In the genomic region with DNA sequence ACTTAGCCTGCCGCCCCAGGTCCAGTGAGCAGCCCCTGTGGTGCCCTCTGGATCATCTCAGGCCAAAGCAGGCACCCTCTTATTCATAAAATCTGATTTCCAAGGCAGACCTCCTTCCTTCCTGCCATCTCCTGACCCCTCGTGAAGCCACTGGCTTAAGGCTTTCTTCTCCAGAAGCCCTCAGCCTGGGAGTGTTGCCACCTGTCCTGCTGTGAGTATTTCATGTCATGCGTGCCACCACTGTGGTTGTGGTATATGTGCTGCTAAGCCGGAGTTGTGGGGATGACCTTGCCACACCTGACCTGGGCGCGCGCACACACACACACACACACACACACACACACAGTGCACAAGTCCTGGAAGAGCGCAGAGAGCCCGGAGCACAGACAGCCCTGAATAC, we compare ENCODE assay signal across 18 mouse cellular contexts.
A peak's percentile ranks its signal among the peaks of the same experiment; 100 is the strongest.
DNase-seq lines count a peak whose midpoint lies in the region; ATAC-seq lines count a peak whose summit lies in the region.
"Had no signal": no experiment of that assay in that cellular context is flagged by ENCODE, and none has a peak within 500 bp of the region (broad histone marks: within the 10 kb centered on the region; RNA-seq: fewer than 3 reads in every experiment).

No protein-coding gene starts in this region.

- H3K4me3 ChIP-seq in midbrain, embryonic 11.5 days (ENCODE audit: low read depth, low read length) = no peak overlapping the region
- H3K4me3 ChIP-seq in midbrain, embryonic 10.5 days = no peak overlapping the region
- H3K4me3 ChIP-seq in hindbrain, embryonic 12.5 days = no peak overlapping the region
- no peak overlapping the region for H3K4me3 ChIP-seq in midbrain, embryonic 13.5 days (replicated peaks)
- H3K4me3 ChIP-seq: heart, embryonic 13.5 days; liver, embryonic 13.5 days; lung, embryonic 15.5 days had no signal

- H3K36me3 ChIP-seq in midbrain, embryonic 11.5 days (ENCODE audit: control insufficient read depth, insufficient read depth, low read length) = no peaks in the 10 kb centered on the region
- H3K36me3 ChIP-seq in midbrain, embryonic 10.5 days = no peaks in the 10 kb centered on the region
- H3K36me3 ChIP-seq in hindbrain, embryonic 12.5 days = no peaks in the 10 kb centered on the region
- no peaks in the 10 kb centered on the region for H3K36me3 ChIP-seq in midbrain, embryonic 13.5 days
- H3K36me3 ChIP-seq: G1E; heart, embryonic 13.5 days; liver, embryonic 13.5 days; lung, embryonic 15.5 days had no signal

- no peaks in the 10 kb centered on the region; the same call in 1 of the 2 replicates for H3K27me3 ChIP-seq in midbrain, embryonic 11.5 days (ENCODE audit: control insufficient read depth, insufficient read depth, low read length)
- peaks cover 47% of the 10 kb centered on the region for H3K27me3 ChIP-seq in midbrain, embryonic 10.5 days (ENCODE audit: low read depth, poor library complexity, severe bottlenecking)
- no peaks in the 10 kb centered on the region; the same call in 1 of the 2 replicates for H3K27me3 ChIP-seq in hindbrain, embryonic 12.5 days
- H3K27me3 ChIP-seq in midbrain, embryonic 13.5 days = no peaks in the 10 kb centered on the region
- H3K27me3 ChIP-seq: liver, embryonic 13.5 days; lung, embryonic 15.5 days had no signal

- H3K27ac ChIP-seq in midbrain, embryonic 11.5 days (ENCODE audit: low read depth, low read length) = peak overlapping the region; percentile 40
- no peak overlapping the region; the same call in 1 of the 2 replicates for H3K27ac ChIP-seq in midbrain, embryonic 10.5 days (replicated peaks)
- H3K27ac ChIP-seq in hindbrain, embryonic 12.5 days = peak overlapping the region; percentile 76
- H3K27ac ChIP-seq in midbrain, embryonic 13.5 days = peak overlapping the region; percentile 82
- H3K27ac ChIP-seq: heart, embryonic 13.5 days; kidney, postnatal 0 days; liver, embryonic 13.5 days; lung, embryonic 15.5 days; stomach, postnatal 0 days had no signal

- H3K4me2 ChIP-seq in midbrain, embryonic 11.5 days = no peak overlapping the region
- no peak overlapping the region for H3K4me2 ChIP-seq in hindbrain, embryonic 12.5 days (replicated peaks)
- H3K4me2 ChIP-seq in midbrain, embryonic 13.5 days (replicated peaks) = 0 out of 2 replicates have a peak overlapping the region, but pooled peaks have one; percentile 7
- H3K4me2 ChIP-seq: heart, embryonic 13.5 days; liver, embryonic 13.5 days; lung, embryonic 15.5 days had no signal

- no peaks in the 10 kb centered on the region for H3K9me3 ChIP-seq in midbrain, embryonic 11.5 days (ENCODE audit: control insufficient read depth, low read length)
- H3K9me3 ChIP-seq in midbrain, embryonic 10.5 days (replicated peaks) = no peaks in the 10 kb centered on the region
- no peaks in the 10 kb centered on the region for H3K9me3 ChIP-seq in hindbrain, embryonic 12.5 days (replicated peaks)
- no peaks in the 10 kb centered on the region for H3K9me3 ChIP-seq in midbrain, embryonic 13.5 days
- H3K9me3 ChIP-seq: G1E; heart, embryonic 13.5 days; liver, embryonic 13.5 days; lung, embryonic 15.5 days had no signal

- ATAC-seq in midbrain, embryonic 11.5 days (ENCODE audit: low FRiP score) = 0 out of 2 replicates have a peak, but pooled peaks have one; percentile 34
- ATAC-seq in hindbrain, embryonic 12.5 days (ENCODE audit: low FRiP score) = peak; percentile 32; the same call in 1 of the 2 replicates
- peak; percentile 39; the same call in 1 of the 2 replicates for ATAC-seq in midbrain, embryonic 13.5 days
- ATAC-seq: CD4-positive, CD25-positive, alpha-beta regulatory T cell, adult 4 months; intestine, postnatal 0 days had no signal

- no peak for DNase-seq in midbrain, embryonic 11.5 days (ENCODE audit: low spot score, missing footprints)
- no peak for DNase-seq in midbrain, embryonic 10.5 days (ENCODE audit: low spot score)
- no peak for DNase-seq in right cerebral cortex, adult 2 months (ENCODE audit: low spot score in 2 of 2)
- no peak for DNase-seq in ovary, postnatal 14 days (ENCODE audit: low spot score)
- no peak for DNase-seq in ovary, postnatal 36 days (ENCODE audit: low spot score)
- DNase-seq: adrenal gland, postnatal 36 days; cerebellum, adult 2 months; heart, postnatal 36 days; liver, embryonic 13.5 days had no signal

- no peak overlapping the region for H3K9ac ChIP-seq in midbrain, embryonic 11.5 days (ENCODE audit: low read length)
- no peak overlapping the region for H3K9ac ChIP-seq in hindbrain, embryonic 12.5 days
- no peak overlapping the region for H3K9ac ChIP-seq in midbrain, embryonic 13.5 days (replicated peaks)
- H3K9ac ChIP-seq: heart, embryonic 13.5 days; liver, embryonic 13.5 days; lung, embryonic 15.5 days had no signal

- WGBS in midbrain, embryonic 11.5 days = 76% methylated on average over 9 of the region's 9 CpGs
- 85% methylated on average over 9 of the region's 9 CpGs for WGBS in midbrain, embryonic 10.5 days
- whole genome bisulfite sequencing in hindbrain, embryonic 12.5 days = 72% methylated on average over 9 of the region's 9 CpGs
- 71% methylated on average over 9 of the region's 9 CpGs for WGBS in midbrain, embryonic 13.5 days

- peaks cover 15% of the 10 kb centered on the region for H3K4me1 ChIP-seq in midbrain, embryonic 11.5 days (ENCODE audit: control insufficient read depth, insufficient read depth, low read length)
- H3K4me1 ChIP-seq in midbrain, embryonic 10.5 days = peaks cover 42% of the 10 kb centered on the region
- H3K4me1 ChIP-seq in hindbrain, embryonic 12.5 days = peaks cover 47% of the 10 kb centered on the region
- H3K4me1 ChIP-seq in midbrain, embryonic 13.5 days (replicated peaks) = peaks cover 57% of the 10 kb centered on the region
- H3K4me1 ChIP-seq: liver, embryonic 13.5 days; lung, embryonic 15.5 days had no signal
